Mouse (Mus musculus) embryo, embryonic 9.5 days (tissue): Measurements from ENCODE around the gene Pik3ca.

Experiments
- DNase-seq: peaks from one replicate; pipeline ENCODE4 v3.0.0-alpha.2; 2017; ENCODE audit errors: extremely low spot score

The Pik3ca gene

DNA sequence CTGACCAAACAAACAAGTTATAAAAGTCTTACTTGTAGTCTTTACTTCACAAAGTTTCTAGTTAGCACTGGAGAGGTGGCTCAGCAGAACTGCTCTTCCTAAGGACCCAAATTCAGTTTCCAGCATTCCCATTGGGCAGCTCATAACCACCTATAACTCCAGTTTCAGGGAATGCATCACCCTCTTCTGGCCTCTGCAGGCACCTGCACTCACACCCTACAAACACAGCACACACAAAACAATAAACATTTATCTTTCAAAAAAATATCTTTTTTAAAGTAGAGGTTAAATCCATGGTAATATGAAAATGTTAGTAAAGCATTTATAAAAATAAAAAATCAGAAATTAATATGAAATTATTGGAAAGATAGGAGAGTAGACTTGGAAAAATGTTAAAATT is 44.2 kb downstream of the Pik3ca start:
- no peak for DNase-seq

- DNase-seq, result no peak
Observed at GRCm38 (mm10) chr3:32454329-32455021, 57.0 kb downstream of the Pik3ca start.

- DNase-seq, result peak; percentile 32
Observed at GRCm38 (mm10) chr3:32459777-32460176, 62.3 kb downstream of the Pik3ca start.

GRCm38 (mm10) chr3:32467321-32467720 is 69.8 kb downstream of the Pik3ca start:
- no peak for DNase-seq

DNA sequence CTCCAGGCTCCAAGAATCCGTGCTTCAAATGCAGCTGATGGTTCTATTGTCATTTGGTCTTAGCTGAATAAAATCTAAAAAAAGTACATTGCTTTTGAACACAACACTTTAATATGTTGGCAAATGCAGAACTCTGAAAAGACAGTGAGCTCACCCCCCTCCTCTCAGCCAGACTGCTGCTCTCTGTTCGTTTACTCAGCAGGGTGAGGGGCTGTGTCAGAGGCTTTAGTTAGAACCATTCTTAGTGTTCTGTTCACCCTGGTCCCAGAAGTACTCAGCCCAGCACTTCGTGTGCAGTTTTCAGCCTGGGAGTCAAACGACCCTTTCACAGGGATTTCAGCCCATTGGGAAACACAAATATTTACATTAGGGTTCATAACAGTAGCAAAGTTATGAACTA is 70.9 kb downstream of the Pik3ca start:
- no peak for DNase-seq

GRCm38 (mm10) chr3:32470449-32470848 is 73.0 kb downstream of the Pik3ca start:
- no peak for DNase-seq

- no peak for DNase-seq
Observed at GRCm38 (mm10) chr3:32471098-32471497, 73.6 kb downstream of the Pik3ca start.

- peak; percentile 14 for DNase-seq
Observed at GRCm38 (mm10) chr3:32472191-32472900, 74.9 kb downstream of the Pik3ca start.

- no peak for DNase-seq
Observed at GRCm38 (mm10) chr3:32473184-32473583, 75.7 kb downstream of the Pik3ca start.

DNA sequence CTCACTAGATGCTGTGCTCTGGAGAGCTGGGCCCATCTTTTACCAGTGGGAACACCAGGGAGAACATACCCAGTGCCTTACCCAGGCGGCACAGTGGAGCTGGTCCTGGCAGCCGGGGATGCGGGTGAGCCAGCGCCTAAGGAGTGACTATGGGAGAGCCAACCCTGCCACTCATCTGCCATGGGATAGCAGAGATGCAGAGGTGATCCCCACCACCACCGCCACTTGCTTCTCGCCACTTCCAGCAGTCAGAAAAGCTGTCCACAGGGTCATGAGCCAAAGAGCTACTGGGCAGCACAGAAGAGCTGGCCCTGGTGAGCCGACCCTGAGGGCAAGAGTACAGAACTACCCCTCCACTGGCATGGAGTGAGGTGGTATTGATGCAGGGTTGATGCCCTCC is 82.5 kb downstream of the Pik3ca start:
- DNase-seq, result no peak

GRCm38 (mm10) chr3:32483035-32483434 is 85.6 kb downstream of the Pik3ca start:
- DNase-seq, result no peak

DNA sequence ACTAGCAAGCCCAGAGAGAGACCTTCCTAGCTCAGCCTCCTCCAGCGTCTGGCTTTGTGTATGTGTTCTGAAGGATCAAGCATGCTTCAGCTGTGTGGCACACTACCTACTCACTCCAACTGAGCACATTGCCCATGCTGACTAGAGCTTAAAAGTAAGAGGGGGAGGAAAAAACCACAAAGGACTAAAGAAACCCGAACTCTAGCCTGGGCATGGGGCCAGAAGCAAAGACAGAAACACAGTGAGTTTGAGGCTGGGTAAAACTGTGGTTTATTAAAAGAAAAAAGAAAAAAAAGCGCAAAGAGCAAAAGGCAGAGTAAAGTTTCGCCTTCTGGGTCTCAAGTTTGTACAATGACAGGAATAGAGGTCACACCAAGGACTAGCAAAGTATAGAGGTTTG is 89.1 kb downstream of the Pik3ca start:
- DNase-seq, result no peak

- no peak for DNase-seq
Observed at GRCm38 (mm10) chr3:32488172-32488571, 90.7 kb downstream of the Pik3ca start.

GRCm38 (mm10) chr3:32490076-32490927 is 92.8 kb downstream of the Pik3ca start:
- no peak for DNase-seq

- DNase-seq, result no peak
Observed at GRCm38 (mm10) chr3:32490928-32491315, 93.5 kb downstream of the Pik3ca start.

GRCm38 (mm10) chr3:32492097-32493090 is 94.9 kb downstream of the Pik3ca start, which contains the start of gene Kcnmb3:
TSS of gene Kcnmb3 (minus strand) at chr3:32492231.
- no peak for DNase-seq

GRCm38 (mm10) chr3:32494387-32495087 is 97.1 kb downstream of the Pik3ca start:
- no peak for DNase-seq

DNA sequence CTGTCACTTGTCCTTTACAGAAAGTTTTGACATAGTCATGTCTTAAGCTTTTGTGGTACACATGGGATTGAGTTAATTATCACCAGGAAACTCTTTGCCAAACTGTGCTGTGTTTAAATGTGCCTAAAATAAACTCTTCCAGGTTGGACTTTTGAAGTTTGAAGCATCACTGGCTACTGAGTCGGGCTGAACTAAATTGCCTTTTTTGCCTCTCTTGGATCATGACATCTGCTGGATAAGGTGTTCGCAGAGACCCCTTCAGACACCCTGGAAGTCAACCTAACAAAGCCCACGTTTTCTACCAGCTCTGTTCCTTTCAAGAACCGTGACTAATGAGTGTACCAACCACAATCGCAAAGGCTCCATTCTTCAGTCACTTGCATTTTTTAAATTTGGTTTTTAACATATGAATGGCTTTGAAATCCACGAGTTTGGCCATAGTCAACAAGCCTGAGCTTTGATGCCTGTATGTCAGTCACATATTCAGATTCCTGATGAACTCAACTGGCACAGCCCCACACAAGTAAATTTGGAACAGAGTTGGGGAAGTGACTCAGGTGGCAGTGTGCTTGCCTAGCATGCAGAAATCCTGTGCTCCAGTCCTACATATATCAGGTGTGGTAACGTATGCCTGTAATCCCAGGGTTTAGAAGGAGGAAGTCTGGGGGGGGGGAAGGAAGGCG is 97.8 kb downstream of the Pik3ca start:
- no peak for DNase-seq

DNA sequence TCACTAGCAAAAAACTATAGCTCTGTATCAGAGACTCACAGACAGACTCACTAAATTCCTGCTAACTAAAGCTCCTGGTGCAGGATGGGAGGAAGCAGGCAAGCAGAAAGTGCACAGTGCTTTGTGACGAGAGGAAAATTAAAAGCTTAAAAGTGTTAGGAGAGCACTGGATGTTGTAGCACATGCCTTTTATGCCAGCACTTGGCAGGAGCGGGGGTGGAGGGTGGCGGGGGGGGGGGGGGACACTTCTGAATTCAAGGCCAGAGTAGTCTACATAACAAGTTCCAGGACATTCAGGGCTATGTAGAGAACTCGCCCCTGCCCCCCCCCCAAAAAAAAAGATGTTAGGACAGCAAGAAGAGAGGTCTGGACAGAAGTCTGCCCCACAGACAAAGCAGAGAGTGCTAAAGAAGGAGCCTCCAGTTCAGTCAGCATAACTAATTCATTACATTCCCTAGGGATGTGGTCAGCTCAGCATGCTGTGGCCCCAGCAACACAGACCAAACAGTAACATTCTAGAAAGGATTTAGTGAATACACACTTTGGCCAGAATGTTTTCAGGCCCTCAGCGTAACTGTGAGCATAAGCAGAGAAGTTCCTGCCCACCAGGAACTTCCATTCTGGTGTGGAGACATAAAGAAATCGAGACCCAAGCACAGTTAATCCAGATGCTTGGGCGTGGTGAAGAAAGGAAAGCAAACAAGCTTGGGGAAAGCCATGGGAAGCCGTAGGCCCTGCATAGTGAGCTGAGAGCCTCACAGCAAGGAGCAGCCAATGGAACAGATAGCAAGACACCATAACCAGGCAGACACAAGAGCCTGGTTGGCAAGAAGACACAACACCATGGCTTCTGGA is 98.6 kb downstream of the Pik3ca start:
- no peak for DNase-seq
